In genomic region chr8:120372684-120373083, GRCm38 (mm10) we compare ENCODE assay signal across 22 mouse cellular contexts.
A peak's percentile ranks its signal among the peaks of the same experiment; 100 is the strongest.
DNase-seq lines count a peak whose midpoint lies in the region; ATAC-seq lines count a peak whose summit lies in the region.
"Had no signal": no experiment of that assay in that cellular context is flagged by ENCODE, and none has a peak within 500 bp of the region (broad histone marks: within the 10 kb centered on the region; RNA-seq: fewer than 3 reads in every experiment).

No protein-coding gene starts in this region.

- ATAC-seq in liver, embryonic 11.5 days (replicated peaks; ENCODE audit: low FRiP score) = no peak
- ATAC-seq in liver, embryonic 16.5 days (ENCODE audit: low read depth) = no peak
- ATAC-seq: activated CD4-positive, CD25-positive, alpha-beta regulatory T cell, adult 4 months; forebrain, postnatal 0 days; intestine, embryonic 15.5 days; midbrain, embryonic 15.5 days; Patski had no signal

- H3K27ac ChIP-seq in heart, embryonic 10.5 days = peak overlapping the region; percentile 90
- H3K27ac ChIP-seq in liver, embryonic 11.5 days (ENCODE audit: low read depth, low read length) = peak overlapping the region; percentile 91
- H3K27ac ChIP-seq in liver, embryonic 16.5 days (ENCODE audit: low read length) = peak overlapping the region; percentile 98
- H3K27ac ChIP-seq: embryonic facial prominence, embryonic 13.5 days; hindbrain, embryonic 14.5 days; kidney, postnatal 0 days; midbrain, embryonic 15.5 days had no signal

- H3K4me3 ChIP-seq in heart, embryonic 10.5 days = no peak overlapping the region
- H3K4me3 ChIP-seq in liver, embryonic 11.5 days (ENCODE audit: low read depth, low read length) = no peak overlapping the region
- no peak overlapping the region for H3K4me3 ChIP-seq in liver, embryonic 16.5 days (ENCODE audit: low read depth, low read length)
- H3K4me3 ChIP-seq: embryonic facial prominence, embryonic 13.5 days; intestine, embryonic 15.5 days; layer of hippocampus, adult 2 months; midbrain, embryonic 15.5 days had no signal

- WGBS in heart, embryonic 10.5 days = 69% methylated on average over 6 of the region's 6 CpGs
- WGBS in liver, embryonic 11.5 days = 60% methylated on average over 6 of the region's 6 CpGs
- WGBS in liver, embryonic 16.5 days (ENCODE audit: insufficient replicate concordance) = 48% methylated on average over 6 of the region's 6 CpGs

- peak overlapping the region; percentile 54; the same call in 1 of the 2 replicates for H3K4me2 ChIP-seq in liver, embryonic 11.5 days
- peak overlapping the region; percentile 88 for H3K4me2 ChIP-seq in liver, embryonic 16.5 days (ENCODE audit: low read depth, low read length)
- H3K4me2 ChIP-seq: embryonic facial prominence, embryonic 13.5 days; hindbrain, embryonic 14.5 days; intestine, embryonic 15.5 days; midbrain, embryonic 15.5 days had no signal

- no peaks in the 10 kb centered on the region for H3K27me3 ChIP-seq in heart, embryonic 10.5 days (ENCODE audit: insufficient read depth, poor library complexity, severe bottlenecking)
- no peaks in the 10 kb centered on the region for H3K27me3 ChIP-seq in liver, embryonic 11.5 days (replicated peaks; ENCODE audit: control insufficient read depth, insufficient read depth, low read length)
- no peaks in the 10 kb centered on the region for H3K27me3 ChIP-seq in liver, embryonic 16.5 days (ENCODE audit: control insufficient read depth, insufficient read depth, low read depth, low read length)
- H3K27me3 ChIP-seq: embryonic facial prominence, embryonic 13.5 days; intestine, embryonic 15.5 days; midbrain, embryonic 15.5 days; Patski had no signal

- intact Hi-C loops in heart, postnatal 36 days (cut with DNase I) = no loop called here

- no peaks in the 10 kb centered on the region for H3K36me3 ChIP-seq in heart, embryonic 10.5 days
- H3K36me3 ChIP-seq in liver, embryonic 11.5 days (ENCODE audit: control insufficient read depth, insufficient read depth, low read length) = no peaks in the 10 kb centered on the region
- no peaks in the 10 kb centered on the region for H3K36me3 ChIP-seq in liver, embryonic 16.5 days (ENCODE audit: control insufficient read depth, insufficient read depth)
- H3K36me3 ChIP-seq: embryonic facial prominence, embryonic 13.5 days; intestine, embryonic 15.5 days; midbrain, embryonic 15.5 days had no signal

- H3K9me3 ChIP-seq in heart, embryonic 10.5 days = no peaks in the 10 kb centered on the region
- no peaks in the 10 kb centered on the region for H3K9me3 ChIP-seq in liver, embryonic 11.5 days (ENCODE audit: control insufficient read depth, low read length)
- H3K9me3 ChIP-seq in liver, embryonic 16.5 days (replicated peaks; ENCODE audit: control insufficient read depth, low read length) = no peaks in the 10 kb centered on the region
- H3K9me3 ChIP-seq: embryonic facial prominence, embryonic 13.5 days; intestine, embryonic 15.5 days; midbrain, embryonic 15.5 days had no signal

- H3K4me1 ChIP-seq in heart, embryonic 10.5 days = peaks cover 97% of the 10 kb centered on the region
- peaks cover 97% of the 10 kb centered on the region for H3K4me1 ChIP-seq in liver, embryonic 11.5 days (replicated peaks; ENCODE audit: control insufficient read depth, insufficient read depth, low read length)
- H3K4me1 ChIP-seq in liver, embryonic 16.5 days (ENCODE audit: control insufficient read depth, low read depth, low read length) = peaks cover 99% of the 10 kb centered on the region

- peak overlapping the region; percentile 71 for H3K9ac ChIP-seq in liver, embryonic 11.5 days (ENCODE audit: low read depth, low read length)
- H3K9ac ChIP-seq in liver, embryonic 16.5 days (ENCODE audit: low read depth, low read length) = peak overlapping the region; percentile 63
- H3K9ac ChIP-seq: embryonic facial prominence, embryonic 13.5 days; forebrain, postnatal 0 days; hindbrain, embryonic 14.5 days; intestine, embryonic 15.5 days; midbrain, embryonic 15.5 days had no signal

- DNase-seq in heart, embryonic 10.5 days (ENCODE audit: low spot score) = no peak
- DNase-seq in heart, postnatal 36 days = no peak
- no peak for DNase-seq in liver, embryonic 11.5 days (ENCODE audit: low spot score)
- DNase-seq in liver = no peak
- DNase-seq in c-Kit-negative CD71-positive TER-119-positive erythroid progenitor cells, embryonic 14.5 days (ENCODE audit: low read depth, low spot score) = peak; percentile 51
- DNase-seq in right cerebral cortex, postnatal 36 days (ENCODE audit: low spot score in 2 of 2) = no peak
- DNase-seq: adrenal gland, postnatal 14 days; B cell, adult 2 months; cerebellum, adult 2 months; forebrain, postnatal 0 days; lung, adult 18-20 months; lung, postnatal 4 days; retina, postnatal 1 day had no signal
